Mouse (Mus musculus): Measurements from ENCODE around the gene Ace3. TPM values are rescaled to one million over a fixed set of nuclear protein-coding genes. Genes with fewer than 3 reads are reported as not detected.

Gene Ace3
- polyA plus RNA-seq, 1 experiment from 2014 or later, result not detected

GRCm38 (mm10) chr11:105989446-105989845 is 5.0 kb upstream of the Ace3 start:
- Histone ChIP-seq H3K36me3 (no peaks in the 10 kb centered on the region), H3K9me3 (replicated peaks) (no peaks in the 10 kb centered on the region), H3K27me3 (ENCODE audit: low read depth, poor library complexity, severe bottlenecking) (no peaks in the 10 kb centered on the region), H3K4me1 (no peaks in the 10 kb centered on the region; the same call in 1 of the 2 replicates), H3K4me3 (no peak overlapping the region), H3K27ac (replicated peaks) (no peak overlapping the region)
- WGBS, result 83% methylated on average over 6 of the region's 6 CpGs
- DNase-seq (ENCODE audit: low spot score), result no peak

GRCm38 (mm10) chr11:105990231-105990630 is 4.2 kb upstream of the Ace3 start:
- no peak overlapping the region for H3K27ac ChIP-seq (replicated peaks)
- WGBS, result 72% methylated on average over 2 of the region's 2 CpGs
- H3K36me3 ChIP-seq, result no peaks in the 10 kb centered on the region
- H3K4me3 ChIP-seq, result no peak overlapping the region
- H3K27me3 ChIP-seq (ENCODE audit: low read depth, poor library complexity, severe bottlenecking), result no peaks in the 10 kb centered on the region
- no peaks in the 10 kb centered on the region; the same call in 1 of the 2 replicates for H3K4me1 ChIP-seq
- no peaks in the 10 kb centered on the region for H3K9me3 ChIP-seq (replicated peaks)
- DNase-seq (ENCODE audit: low spot score), result no peak

- 91% methylated on average over 6 of the region's 6 CpGs for WGBS
- Histone ChIP-seq H3K36me3 (no peaks in the 10 kb centered on the region), H3K4me3 (no peak overlapping the region)
Measured at GRCm38 (mm10) chr11:106000062-106000461, 5.6 kb downstream of the Ace3 start.

GRCm38 (mm10) chr11:106001718-106002117 is 7.2 kb downstream of the Ace3 start:
- H3K4me1 ChIP-seq, result no peaks in the 10 kb centered on the region
- H3K4me3 ChIP-seq, result no peak overlapping the region
- no peak for DNase-seq (ENCODE audit: low spot score)
- no peaks in the 10 kb centered on the region for H3K27me3 ChIP-seq (ENCODE audit: low read depth, poor library complexity, severe bottlenecking)
- no peaks in the 10 kb centered on the region for H3K9me3 ChIP-seq (replicated peaks)
- no peaks in the 10 kb centered on the region for H3K36me3 ChIP-seq
- no peak overlapping the region for H3K27ac ChIP-seq (replicated peaks)
- 46% methylated on average over 4 of the region's 4 CpGs for WGBS

More at GRCm38 (mm10) chr11:106000062-106000461, 5.6 kb downstream of the Ace3 start:
- Histone ChIP-seq H3K4me1 (no peaks in the 10 kb centered on the region), H3K27me3 (ENCODE audit: low read depth, poor library complexity, severe bottlenecking) (no peaks in the 10 kb centered on the region), H3K27ac (replicated peaks) (no peak overlapping the region), H3K9me3 (replicated peaks) (no peaks in the 10 kb centered on the region)
- DNase-seq (ENCODE audit: low spot score), result no peak

- H3K9me3 ChIP-seq (replicated peaks), result no peaks in the 10 kb centered on the region
- no peaks in the 10 kb centered on the region for H3K36me3 ChIP-seq
- H3K4me1 ChIP-seq, result peaks cover 15% of the 10 kb centered on the region
- 82% methylated on average over 1 of the region's 1 CpGs for WGBS
- no peak overlapping the region for H3K4me3 ChIP-seq
- no peak for DNase-seq (ENCODE audit: low spot score)
- H3K27ac ChIP-seq (replicated peaks), result no peak overlapping the region
- H3K27me3 ChIP-seq (ENCODE audit: low read depth, poor library complexity, severe bottlenecking), result peaks cover 13% of the 10 kb centered on the region
Measured at GRCm38 (mm10) chr11:106004576-106004975, 10.1 kb downstream of the Ace3 start.

GRCm38 (mm10) chr11:106005970-106006369 is 11.5 kb downstream of the Ace3 start:
- Histone ChIP-seq H3K27me3 (ENCODE audit: low read depth, poor library complexity, severe bottlenecking) (peaks cover 13% of the 10 kb centered on the region), H3K4me1 (peaks cover 15% of the 10 kb centered on the region)

GRCm38 (mm10) chr11:106007821-106008220 is 13.3 kb downstream of the Ace3 start, which contains the start of gene Kcnh6:
TSS of gene Kcnh6 (plus strand) at chr11:106008124.
- H3K36me3 ChIP-seq, result no peaks in the 10 kb centered on the region

More at GRCm38 (mm10) chr11:106005970-106006369, 11.5 kb downstream of the Ace3 start:
- no peaks in the 10 kb centered on the region for H3K36me3 ChIP-seq
- no peak overlapping the region for H3K27ac ChIP-seq (replicated peaks)
- no peak for DNase-seq (ENCODE audit: low spot score)
- H3K9me3 ChIP-seq (replicated peaks), result no peaks in the 10 kb centered on the region
- 60% methylated on average over 5 of the region's 5 CpGs for WGBS
- H3K4me3 ChIP-seq, result no peak overlapping the region

GRCm38 (mm10) chr11:106012711-106013110 is 18.2 kb downstream of the Ace3 start:
- Histone ChIP-seq H3K36me3 (no peaks in the 10 kb centered on the region), H3K9me3 (replicated peaks) (no peaks in the 10 kb centered on the region), H3K4me1 (peaks cover 27% of the 10 kb centered on the region), H3K27ac (replicated peaks) (no peak overlapping the region), H3K27me3 (ENCODE audit: low read depth, poor library complexity, severe bottlenecking) (peaks cover 16% of the 10 kb centered on the region), H3K4me3 (no peak overlapping the region)
- DNase-seq (ENCODE audit: low spot score), result no peak
- WGBS, result 59% methylated on average over 7 of the region's 7 CpGs

More at GRCm38 (mm10) chr11:106007821-106008220, 13.3 kb downstream of the Ace3 start, which contains the start of gene Kcnh6:
- Histone ChIP-seq H3K27ac (replicated peaks) (no peak within 1 kb of the TSS), H3K27me3 (ENCODE audit: low read depth, poor library complexity, severe bottlenecking) (peaks cover 16% of the 10 kb centered on the region), H3K9me3 (replicated peaks) (no peaks in the 10 kb centered on the region), H3K4me1 (peaks cover 20% of the 10 kb centered on the region), H3K4me3 (peak within 1 kb of the TSS; percentile 41)
- DNase-seq (ENCODE audit: low spot score), result peak; percentile 73
- 0% methylated on average over 24 of the region's 25 CpGs for WGBS

GRCm38 (mm10) chr11:106013556-106014225 is 19.2 kb downstream of the Ace3 start:
- Histone ChIP-seq H3K4me3 (no peak overlapping the region), H3K27me3 (ENCODE audit: low read depth, poor library complexity, severe bottlenecking) (peaks cover 11% of the 10 kb centered on the region), H3K27ac (replicated peaks) (no peak overlapping the region), H3K36me3 (no peaks in the 10 kb centered on the region), H3K9me3 (replicated peaks) (no peaks in the 10 kb centered on the region), H3K4me1 (peaks cover 20% of the 10 kb centered on the region)
- WGBS, result 78% methylated on average over 11 of the region's 11 CpGs
- no peak for DNase-seq (ENCODE audit: low spot score)

GRCm38 (mm10) chr11:106016440-106016839 is 22.0 kb downstream of the Ace3 start:
- H3K4me1 ChIP-seq, result peaks cover 28% of the 10 kb centered on the region
- no peak for DNase-seq (ENCODE audit: low spot score)
- 85% methylated on average over 5 of the region's 5 CpGs for WGBS
- no peak overlapping the region for H3K27ac ChIP-seq (replicated peaks)
- no peaks in the 10 kb centered on the region for H3K36me3 ChIP-seq
- H3K4me3 ChIP-seq, result no peak overlapping the region
- H3K27me3 ChIP-seq (ENCODE audit: low read depth, poor library complexity, severe bottlenecking), result peaks cover 32% of the 10 kb centered on the region
- no peaks in the 10 kb centered on the region for H3K9me3 ChIP-seq (replicated peaks)

- H3K27ac ChIP-seq (replicated peaks), result peak overlapping the region; percentile 49
- peaks cover 35% of the 10 kb centered on the region for H3K27me3 ChIP-seq (ENCODE audit: low read depth, poor library complexity, severe bottlenecking)
- under 1% methylated on average over 50 of the region's 50 CpGs for WGBS
- peak overlapping the region; percentile 58 for H3K4me3 ChIP-seq
- no peaks in the 10 kb centered on the region for H3K36me3 ChIP-seq
- DNase-seq (ENCODE audit: low spot score), result peak; percentile 57
- H3K9me3 ChIP-seq (replicated peaks), result no peaks in the 10 kb centered on the region
- H3K4me1 ChIP-seq, result peaks cover 15% of the 10 kb centered on the region
Measured at GRCm38 (mm10) chr11:106020051-106020763, 25.7 kb downstream of the Ace3 start.

GRCm38 (mm10) chr11:106025774-106026173 is 31.3 kb downstream of the Ace3 start:
- 92% methylated on average over 3 of the region's 3 CpGs for WGBS
- Histone ChIP-seq H3K4me3 (no peak overlapping the region), H3K36me3 (0 out of 2 replicates have a peak, but pooled peaks cover 3% of the 10 kb centered on the region), H3K4me1 (no peaks in the 10 kb centered on the region; the same call in 1 of the 2 replicates), H3K27me3 (ENCODE audit: low read depth, poor library complexity, severe bottlenecking) (peaks cover 14% of the 10 kb centered on the region), H3K27ac (replicated peaks) (no peak overlapping the region), H3K9me3 (replicated peaks) (no peaks in the 10 kb centered on the region)
- no peak for DNase-seq (ENCODE audit: low spot score)
